Mouse (Mus musculus) left cerebral cortex, adult 11 months (tissue): ENCODE measurements around the gene Gm10570.
A peak's percentile ranks its signal among the peaks of the same experiment; 100 is the strongest.

Source experiments
- DNase-seq: peaks from one replicate; pipeline ENCODE4 v3.0.0; 2022; ENCODE audit warnings: low spot score

Gene Gm10570

GRCm38 (mm10) chr4:130308231-130309081 lies at the start of gene Gm10570, which contains the start of gene Fabp3:
Gene Gm10570, minus strand, starts transcription at chr4:130308674.
Gene Fabp3, plus strand, starts transcription at chr4:130308595.
- peak; percentile 73 for DNase-seq

DNA sequence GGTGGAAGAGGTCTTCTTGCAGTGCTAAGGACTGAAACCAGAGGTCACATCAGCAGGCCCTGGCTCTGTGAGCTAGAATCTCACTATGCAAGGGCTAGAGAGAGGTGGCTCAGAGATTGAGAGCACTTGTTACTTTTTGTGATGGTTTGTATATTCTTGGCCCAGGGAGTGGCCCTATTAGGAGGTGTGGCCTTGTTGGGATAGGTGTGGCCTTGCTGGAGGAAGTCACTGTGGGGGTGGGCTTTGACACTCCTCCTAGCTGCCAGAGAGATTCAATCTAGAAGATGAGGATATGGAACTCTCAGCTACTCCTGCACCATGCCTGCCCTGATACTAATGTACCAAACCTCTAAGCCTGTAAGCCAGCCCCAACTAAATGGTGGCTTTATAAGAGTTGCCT lies 49.5 kb upstream of the Gm10570 start:
- DNase-seq: no peak

DNA sequence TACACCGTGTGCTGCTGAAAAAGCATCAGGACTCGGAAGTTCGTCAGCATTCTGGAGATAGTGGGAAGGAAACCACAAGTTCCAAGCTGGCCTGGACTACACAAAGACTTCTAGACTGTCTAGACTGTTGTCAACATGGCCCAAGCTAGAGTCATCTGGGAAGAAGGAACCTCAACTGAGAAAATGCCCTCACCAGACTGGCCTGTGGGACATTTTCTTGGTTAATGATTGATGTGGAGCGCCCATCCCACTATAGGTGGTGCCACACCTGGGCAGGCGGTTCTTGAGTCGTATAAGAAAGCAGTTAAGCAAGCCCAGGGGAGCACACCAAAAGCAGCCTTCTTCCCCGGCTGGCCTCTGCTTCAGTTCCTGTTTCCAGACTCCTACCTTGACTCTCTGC lies 44.1 kb upstream of the Gm10570 start:
- DNase-seq: no peak

GRCm38 (mm10) chr4:130350690-130351422 lies 42.4 kb upstream of the Gm10570 start:
- DNase-seq: no peak

GRCm38 (mm10) chr4:130349666-130350065 lies 41.2 kb upstream of the Gm10570 start:
- no peak for DNase-seq

- DNase-seq: no peak
Measured at GRCm38 (mm10) chr4:130341691-130342090, 33.2 kb upstream of the Gm10570 start.

DNA sequence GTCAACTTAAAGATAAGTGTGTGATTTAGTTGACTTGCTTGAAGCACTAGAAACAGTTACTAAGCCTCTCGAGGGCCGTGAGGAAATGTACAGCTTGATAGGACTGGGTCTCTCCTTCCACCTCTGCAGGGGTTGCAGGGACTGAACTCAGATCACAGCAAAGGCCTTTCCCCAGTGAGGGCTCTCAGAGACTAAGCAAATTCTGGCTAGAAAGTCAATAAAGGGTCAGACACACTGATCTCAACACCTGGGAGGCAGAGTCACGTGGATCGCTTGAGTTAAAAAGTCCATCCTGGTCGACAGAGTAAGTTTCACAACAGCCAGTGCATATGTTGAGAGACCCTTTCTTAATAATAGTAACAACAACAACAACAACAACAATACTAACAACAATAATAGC lies 27.4 kb upstream of the Gm10570 start:
- no peak for DNase-seq

- no peak for DNase-seq
Measured at GRCm38 (mm10) chr4:130327366-130327765, 18.9 kb upstream of the Gm10570 start.

DNA sequence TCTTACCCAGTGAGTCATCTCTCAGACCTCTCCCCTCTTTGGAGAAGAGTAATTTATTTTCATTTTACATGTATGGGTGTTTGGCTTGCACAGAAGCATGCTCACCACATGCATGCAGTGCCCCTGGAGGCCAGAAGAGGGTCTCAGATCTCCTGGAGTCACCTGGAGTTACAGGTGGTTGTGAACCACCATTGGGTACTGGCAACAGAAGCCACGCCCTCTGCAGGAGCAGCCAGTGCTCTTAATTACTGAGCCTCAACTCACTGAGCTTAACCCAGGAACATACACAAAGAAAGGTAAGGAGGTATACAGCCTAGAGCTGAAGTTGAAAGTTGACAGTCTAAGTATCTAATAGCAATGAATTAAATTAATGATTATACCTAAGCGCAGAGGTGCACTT lies 17.0 kb upstream of the Gm10570 start:
- no peak for DNase-seq

GRCm38 (mm10) chr4:130323607-130324006 lies 15.1 kb upstream of the Gm10570 start:
- DNase-seq: no peak

DNA sequence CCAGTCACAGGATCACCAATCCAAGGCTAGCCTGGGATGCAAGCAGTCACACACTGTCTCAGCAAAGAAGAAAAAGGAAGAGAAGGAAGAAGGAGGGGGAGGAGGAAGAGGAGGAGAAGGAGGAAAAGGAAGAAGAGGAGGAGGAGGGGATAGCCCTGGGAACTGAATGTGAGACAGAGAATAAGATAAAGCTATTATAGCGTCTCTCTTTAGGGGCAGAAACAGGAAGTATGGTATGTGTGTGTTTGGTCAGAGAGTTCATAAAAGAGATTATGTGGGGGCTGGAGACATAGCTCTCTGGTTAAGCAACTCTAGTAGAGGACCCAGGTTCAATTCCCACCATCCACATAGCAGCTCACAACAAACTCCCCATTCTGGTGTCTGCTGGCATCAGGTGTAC lies 14.7 kb upstream of the Gm10570 start:
- no peak for DNase-seq

- no peak for DNase-seq
Measured at GRCm38 (mm10) chr4:130322567-130322966, 14.1 kb upstream of the Gm10570 start.

DNA sequence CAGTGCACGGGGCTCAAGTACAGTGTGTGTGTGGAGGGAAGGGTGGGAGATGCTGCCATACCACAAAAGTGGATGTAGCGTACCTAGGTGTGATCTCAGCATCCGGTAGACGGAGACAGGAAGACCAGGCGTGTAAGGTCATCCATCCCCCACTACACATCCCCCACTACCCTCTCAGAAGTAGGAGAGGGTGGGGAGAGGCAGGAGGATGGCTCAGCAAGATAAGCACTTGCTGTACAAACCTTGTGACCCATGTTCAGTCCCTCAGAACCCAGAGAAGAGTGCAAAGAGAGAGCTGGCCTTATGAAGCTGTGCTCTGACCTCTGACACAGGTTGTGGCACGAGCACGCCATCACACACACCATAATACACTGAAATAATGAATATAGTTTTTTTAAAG lies 13.2 kb upstream of the Gm10570 start:
- no peak for DNase-seq

DNA sequence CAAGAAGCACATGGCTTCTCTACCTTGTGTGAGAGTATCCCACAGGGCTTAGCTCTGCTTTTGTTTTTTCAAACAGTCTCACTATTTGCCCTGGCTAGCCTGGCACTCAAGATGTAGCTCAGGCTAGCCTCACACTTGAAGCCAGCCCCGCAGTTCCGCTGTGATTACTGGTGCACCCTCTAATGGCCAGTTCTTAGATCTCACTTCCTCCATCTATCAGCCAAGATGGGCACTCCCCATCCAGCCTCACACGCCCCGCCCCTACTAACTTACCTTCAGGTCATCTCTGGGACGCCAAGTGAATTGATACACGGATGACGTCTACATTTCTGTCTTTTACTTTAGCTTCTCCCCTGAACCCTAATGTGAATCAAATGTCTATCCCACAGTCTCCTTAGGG lies 11.1 kb upstream of the Gm10570 start:
- no peak for DNase-seq

DNA sequence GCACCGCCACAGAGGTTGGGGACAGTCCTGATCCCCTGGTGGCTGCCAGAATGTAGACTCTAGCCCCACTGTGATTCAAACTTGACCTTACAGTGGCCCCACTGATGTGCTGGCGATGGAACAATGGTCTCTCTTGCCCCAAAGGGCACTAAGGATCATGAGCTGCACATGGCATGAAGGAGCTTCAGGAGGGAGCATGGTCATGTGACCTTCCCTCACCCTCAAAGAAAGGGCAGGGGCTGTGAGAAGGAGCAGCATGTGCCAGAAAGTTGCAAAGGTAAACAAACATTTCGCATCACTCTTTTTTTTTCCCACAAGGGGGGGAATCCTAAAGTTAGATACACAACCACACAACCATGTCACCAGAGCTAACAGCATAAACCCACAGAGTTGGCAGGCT lies 9.6 kb upstream of the Gm10570 start:
- no peak for DNase-seq

GRCm38 (mm10) chr4:130316691-130317090 lies 8.2 kb upstream of the Gm10570 start:
- no peak for DNase-seq

GRCm38 (mm10) chr4:130315771-130316527 lies 7.5 kb upstream of the Gm10570 start:
- DNase-seq: no peak

DNA sequence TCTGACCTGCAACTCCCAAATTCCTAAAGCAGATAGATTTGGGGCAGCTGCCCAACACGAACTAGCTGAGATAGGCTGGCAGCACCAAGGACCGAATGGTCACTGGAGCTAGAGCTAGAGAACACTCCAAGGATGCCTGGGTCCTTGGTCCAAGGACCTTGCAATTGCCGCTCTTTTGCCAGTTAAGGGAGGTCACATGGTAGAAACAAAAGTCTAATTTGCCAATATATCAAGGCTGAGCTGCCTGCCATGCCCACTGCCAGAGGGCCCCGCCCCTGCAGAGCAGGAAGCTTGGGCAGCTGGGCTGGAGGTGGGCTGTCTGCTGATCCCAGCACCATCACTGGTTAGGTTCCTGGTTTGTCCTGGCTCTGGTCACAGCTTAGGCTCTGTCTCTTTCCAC lies 5.1 kb upstream of the Gm10570 start:
- no peak for DNase-seq

DNA sequence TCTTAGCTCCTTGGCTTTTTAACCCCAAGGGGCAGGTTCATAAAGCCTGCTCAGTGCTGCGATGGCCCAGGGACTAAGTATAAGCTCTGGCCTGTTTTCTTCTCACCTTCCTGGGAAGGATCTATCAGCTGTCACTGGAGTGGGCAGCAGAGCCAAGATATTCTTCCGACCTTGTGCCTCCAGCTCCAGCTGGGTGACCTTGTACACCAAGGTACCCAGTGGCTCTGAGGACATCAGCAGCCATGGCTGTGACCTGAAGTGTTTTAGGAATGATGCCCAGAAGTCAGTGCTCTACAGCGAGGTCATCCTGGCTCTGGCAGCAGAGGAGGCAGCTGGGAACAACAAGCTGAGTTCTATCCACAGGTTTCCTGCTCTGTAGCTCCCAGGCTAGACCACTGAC lies 4.1 kb upstream of the Gm10570 start:
- DNase-seq: no peak

GRCm38 (mm10) chr4:130309254-130309653 lies 780 bp upstream of the Gm10570 start:
- DNase-seq: no peak

- DNase-seq: no peak
Measured at GRCm38 (mm10) chr4:130307851-130308230, 633 bp downstream of the Gm10570 start.

- DNase-seq: no peak
Measured at GRCm38 (mm10) chr4:130306796-130307630, 1.5 kb downstream of the Gm10570 start.
